Mouse (Mus musculus) spleen, postnatal 36 days (tissue): ENCODE data around the gene Fndc3b.
"Not testable (repeated sequence)": the region's sequence is repeated elsewhere in the genome, so short reads cannot be mapped to it uniquely, and the experiment has no call there.

Source experiments
- DNase-seq, 2 experiments: peaks; one replicate each; pipeline ENCODE4 v3.0.0; 2022; ENCODE audit warnings: low spot score in 2 of 2, mixed read lengths in 1 of 2

Gene Fndc3b

GRCm38 (mm10) chr3:27503279-27504038 is 207.6 kb downstream of the Fndc3b start:
- DNase-seq = no peak

GRCm38 (mm10) chr3:27495296-27496073 is 215.6 kb downstream of the Fndc3b start:
- no peak for DNase-seq

GRCm38 (mm10) chr3:27494698-27495097 is 216.4 kb downstream of the Fndc3b start:
- no peak for DNase-seq

GRCm38 (mm10) chr3:27494066-27494465 is 217.0 kb downstream of the Fndc3b start:
- no peak for DNase-seq

- no peak for DNase-seq
These were observed 219.3 kb downstream of the Fndc3b start for GRCm38 (mm10) chr3:27491821-27492220.

- no peak for DNase-seq
These were observed 219.7 kb downstream of the Fndc3b start for GRCm38 (mm10) chr3:27491367-27491766.

- DNase-seq = no peak
These were observed 220.2 kb downstream of the Fndc3b start for GRCm38 (mm10) chr3:27490891-27491290.

GRCm38 (mm10) chr3:27489550-27489949 is 221.6 kb downstream of the Fndc3b start:
- DNase-seq = no peak

- DNase-seq = no peak
These were observed 226.0 kb downstream of the Fndc3b start for GRCm38 (mm10) chr3:27485141-27485540.

- no peak for DNase-seq
These were observed 226.4 kb downstream of the Fndc3b start for GRCm38 (mm10) chr3:27484698-27485097.

- DNase-seq = no peak
These were observed 227.3 kb downstream of the Fndc3b start for GRCm38 (mm10) chr3:27483762-27484161.

GRCm38 (mm10) chr3:27483321-27483720 is 227.8 kb downstream of the Fndc3b start:
- DNase-seq = no peak

- DNase-seq = no peak
These were observed 229.4 kb downstream of the Fndc3b start for GRCm38 (mm10) chr3:27481738-27482137.

- DNase-seq = no peak
These were observed 231.7 kb downstream of the Fndc3b start for GRCm38 (mm10) chr3:27479378-27479777.

- DNase-seq = no peak
These were observed 232.4 kb downstream of the Fndc3b start for GRCm38 (mm10) chr3:27478563-27479156.

GRCm38 (mm10) chr3:27477749-27478148 is 233.4 kb downstream of the Fndc3b start:
- DNase-seq = not testable (repeated sequence)

GRCm38 (mm10) chr3:27475899-27476298 is 235.2 kb downstream of the Fndc3b start:
- DNase-seq = no peak

GRCm38 (mm10) chr3:27473801-27474599 is 237.1 kb downstream of the Fndc3b start:
- no peak for DNase-seq

- DNase-seq = no peak
These were observed 238.3 kb downstream of the Fndc3b start for GRCm38 (mm10) chr3:27472846-27473245.

GRCm38 (mm10) chr3:27470781-27471180 is 240.3 kb downstream of the Fndc3b start:
- DNase-seq = no peak

- DNase-seq = no peak
These were observed 241.1 kb downstream of the Fndc3b start for GRCm38 (mm10) chr3:27469971-27470370.
